Mouse (Mus musculus) thymus, adult 18-20 months (tissue): Measurements from ENCODE around the gene Slc4a10.
"Not testable (repeated sequence)": the region's sequence is repeated elsewhere in the genome, so short reads cannot be mapped to it uniquely, and the experiment has no call there.

Source experiments
- DNase-seq, 2 experiments: peaks; one replicate each; pipeline ENCODE4 v3.0.0; 2022; ENCODE audit warnings: mixed read lengths in 2 of 2

The Slc4a10 gene

DNA sequence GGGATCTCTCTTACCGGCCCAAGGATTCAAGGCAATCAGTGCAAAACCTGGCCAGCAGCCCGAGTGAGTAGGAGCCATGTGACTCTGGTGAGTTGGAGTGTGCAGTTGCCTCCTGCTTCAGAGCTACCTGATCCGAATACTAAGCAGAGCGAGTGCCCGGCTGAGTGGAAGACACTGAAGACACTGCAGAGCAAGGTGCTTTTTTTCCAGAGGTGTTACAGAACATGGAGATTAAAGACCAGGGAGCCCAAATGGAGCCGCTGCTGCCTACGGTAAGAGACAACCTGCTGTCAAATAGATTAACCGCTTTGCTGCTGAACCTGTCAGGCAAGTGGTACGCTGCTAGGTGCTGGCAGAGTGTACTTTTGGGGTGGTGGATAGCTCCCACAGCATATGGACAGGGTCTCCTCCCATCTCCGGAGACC, at the start of gene Slc4a10:
TSS of gene Slc4a10 (plus strand) at position 42 of the 425 bp plus-strand sequence.
- DNase-seq, result no peak

DNA sequence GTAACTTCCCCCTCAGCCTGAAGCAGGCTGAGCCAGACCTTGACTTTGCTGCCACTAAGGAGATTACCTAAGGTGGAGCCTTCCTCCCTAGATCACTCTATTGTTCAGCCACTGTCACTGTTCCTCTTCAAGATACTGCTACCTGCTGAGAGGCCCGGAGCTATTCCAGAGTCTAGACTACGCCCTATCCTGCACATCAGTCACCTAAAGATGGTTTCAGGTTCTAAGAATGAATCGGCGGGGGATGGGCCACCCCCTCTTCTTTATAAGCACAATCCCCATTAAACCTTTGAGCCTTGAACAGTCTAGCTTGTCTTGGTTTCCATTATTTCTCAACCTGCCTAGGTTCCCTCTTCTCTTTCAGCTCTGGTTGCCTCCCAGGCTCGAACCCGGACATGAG, 45.0 kb upstream of the Slc4a10 start:
- DNase-seq, result not testable (repeated sequence)

DNA sequence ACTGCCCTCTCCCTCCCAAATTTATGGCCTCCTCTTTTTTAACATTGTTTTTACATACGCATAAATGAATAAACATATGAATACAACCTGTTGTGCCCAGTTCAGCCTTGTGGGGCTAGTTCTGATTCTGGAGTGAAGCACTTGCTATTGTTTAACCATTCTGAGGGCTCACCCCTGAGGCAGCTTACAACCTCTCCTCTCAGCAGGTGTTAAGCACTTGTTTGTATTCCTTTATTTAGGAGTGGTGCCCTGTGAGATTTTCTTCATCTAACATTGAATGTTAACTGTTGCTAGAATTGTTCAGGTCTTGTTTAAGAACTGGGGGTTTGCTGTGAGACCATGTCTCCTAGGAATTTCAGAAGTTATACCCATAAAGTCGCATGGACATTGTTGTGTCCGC, 28.1 kb upstream of the Slc4a10 start:
- no peak for DNase-seq

DNA sequence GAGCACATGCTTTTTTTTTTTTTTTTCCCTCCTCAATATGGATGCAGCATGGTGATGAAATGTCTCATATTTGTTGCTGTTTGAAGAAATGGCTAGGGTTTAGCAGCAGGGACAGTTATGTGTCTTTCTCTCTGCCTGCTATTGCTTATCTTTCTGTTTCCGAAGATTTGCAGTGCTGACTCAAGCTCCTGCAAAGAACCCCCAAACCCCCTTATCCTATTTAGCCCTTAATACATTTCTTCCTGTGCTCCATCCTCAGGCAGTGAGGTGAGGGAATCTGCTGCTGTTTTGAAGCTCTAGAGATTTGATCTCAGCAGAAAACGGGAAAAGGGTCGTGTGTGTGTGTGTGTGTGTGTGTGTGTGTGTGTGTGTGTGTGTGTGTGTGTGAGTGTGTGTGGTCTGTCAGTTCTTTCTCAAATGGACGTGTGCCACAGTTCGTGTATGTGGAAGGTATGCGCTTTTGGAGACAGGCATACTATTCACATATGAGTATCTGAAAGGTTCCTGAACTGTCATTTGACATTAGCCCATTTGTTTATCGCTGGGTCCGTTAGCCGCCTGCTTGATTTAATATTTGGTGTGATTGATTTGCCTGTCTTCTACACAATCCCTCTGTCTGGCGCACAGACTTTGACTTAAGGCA, 720 bp downstream of the Slc4a10 start:
- no peak for DNase-seq

DNA sequence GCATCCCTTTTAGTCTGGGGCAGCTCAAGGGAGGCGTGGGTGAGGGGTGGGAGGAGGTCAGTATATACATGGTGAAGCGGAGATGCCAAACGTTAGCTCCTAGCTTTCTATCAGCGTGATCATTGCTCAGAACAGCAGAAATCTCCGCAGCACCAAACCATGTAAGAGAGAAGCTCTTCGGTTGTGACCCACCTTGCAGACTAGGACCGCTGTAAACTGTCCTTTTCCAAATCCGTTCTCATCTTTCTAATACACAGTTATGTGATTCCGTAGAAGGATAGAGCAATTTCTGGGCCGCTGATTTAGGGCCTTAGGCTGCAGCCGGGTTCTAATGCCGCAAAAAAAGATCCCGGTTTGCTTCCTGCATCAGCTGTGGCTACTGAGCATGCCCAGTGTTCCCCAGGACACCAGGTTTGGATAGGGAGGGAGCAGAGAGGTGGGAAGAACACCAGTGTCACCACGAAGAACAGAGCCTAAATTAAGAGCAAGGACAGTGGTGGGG, 1.3 kb downstream of the Slc4a10 start:
- no peak for DNase-seq

DNA sequence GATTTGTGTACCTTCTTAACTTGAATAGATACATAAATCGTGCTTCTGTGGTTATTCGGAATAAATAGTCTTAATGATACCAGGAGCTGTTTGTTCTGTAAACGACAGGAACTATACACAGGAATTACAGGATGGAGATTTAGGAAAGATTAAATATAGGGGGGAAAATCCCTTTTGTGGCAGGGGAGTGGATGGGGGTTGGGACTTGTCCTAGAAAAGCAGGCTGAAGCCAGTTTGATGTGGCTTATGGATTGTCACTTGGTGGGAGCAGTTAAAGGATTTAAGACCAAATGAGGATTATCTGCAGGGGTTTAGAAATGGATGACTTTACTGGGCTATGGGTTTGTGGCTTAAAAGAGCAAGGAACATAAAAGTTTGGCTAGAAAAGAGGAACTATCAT, 1.9 kb downstream of the Slc4a10 start:
- DNase-seq, result no peak

DNA sequence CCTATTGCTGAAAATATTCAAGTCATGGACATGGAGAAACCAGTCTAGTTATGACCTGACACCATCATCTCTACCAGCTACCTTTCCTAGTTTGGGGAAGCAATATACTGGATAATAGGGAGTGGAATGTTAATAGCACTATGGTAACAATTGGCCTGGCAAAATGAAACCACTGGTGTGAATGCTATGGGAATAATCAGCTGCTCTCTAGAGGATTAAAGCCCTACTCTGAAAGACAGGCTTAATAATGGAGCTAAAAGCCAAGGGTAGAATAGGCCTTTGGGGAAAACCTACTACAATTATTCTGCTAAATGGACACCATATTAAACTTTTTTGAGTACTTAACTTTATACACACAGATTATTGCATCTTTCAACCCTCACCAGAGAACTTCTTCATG, 30.2 kb downstream of the Slc4a10 start:
- DNase-seq, result no peak

DNA sequence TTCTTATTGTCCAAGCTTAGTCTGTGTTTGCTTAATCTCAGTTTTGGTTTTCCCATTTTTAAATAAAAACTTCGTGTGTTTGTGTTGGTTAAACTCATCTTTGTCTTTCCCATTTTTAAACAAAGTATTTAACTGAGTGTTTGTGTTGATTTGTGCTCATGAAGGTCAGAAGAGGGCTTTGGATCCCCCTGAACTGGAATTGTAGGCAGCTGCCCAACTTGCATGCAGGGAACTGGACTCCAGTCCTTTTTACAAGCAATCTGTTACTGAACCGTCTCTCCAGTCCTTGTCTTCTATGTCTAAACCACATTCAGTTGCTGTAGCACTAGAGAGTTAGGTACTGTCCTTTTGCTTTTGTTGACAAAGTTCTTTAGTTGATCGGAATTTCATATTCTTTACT, 41.3 kb downstream of the Slc4a10 start:
- DNase-seq, result no peak

DNA sequence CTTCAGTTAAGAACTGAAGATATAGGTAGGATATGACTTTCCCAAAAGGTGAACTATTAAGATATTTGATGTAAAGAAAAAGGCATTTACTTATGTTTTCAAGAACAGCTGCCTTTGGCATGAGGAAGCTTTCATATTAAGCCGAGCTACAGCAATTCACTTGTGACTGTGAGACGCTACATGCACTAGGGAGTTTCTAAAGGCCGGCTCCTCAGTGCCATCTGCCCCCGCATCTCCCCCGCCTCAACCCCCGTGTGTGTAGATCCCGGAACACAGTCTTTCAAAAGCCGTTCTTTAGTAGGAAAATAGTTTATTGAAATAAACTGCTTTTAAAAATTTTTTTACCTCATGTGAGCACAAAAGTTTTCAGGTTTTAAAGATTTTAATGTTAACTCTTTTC, 42.5 kb downstream of the Slc4a10 start:
- DNase-seq, result no peak

DNA sequence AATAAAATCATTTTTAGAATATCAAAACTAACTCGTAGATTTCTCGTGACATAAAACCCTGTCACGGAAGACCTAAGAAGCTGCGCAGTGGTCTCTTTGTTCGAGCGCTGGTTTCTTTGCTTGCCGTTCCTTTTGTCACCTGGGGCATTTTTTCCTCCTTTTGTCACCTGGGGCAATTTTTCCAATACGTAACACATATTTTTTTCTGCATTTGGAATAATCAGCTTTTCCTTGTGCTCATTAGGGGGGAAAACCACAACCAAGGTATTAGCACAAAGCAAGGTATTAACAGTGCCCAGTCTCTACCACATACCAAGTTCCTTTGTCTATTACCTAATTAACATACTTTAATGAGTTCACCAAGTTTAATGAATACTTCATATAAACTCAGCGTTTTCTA, 42.9 kb downstream of the Slc4a10 start:
- no peak for DNase-seq

DNA sequence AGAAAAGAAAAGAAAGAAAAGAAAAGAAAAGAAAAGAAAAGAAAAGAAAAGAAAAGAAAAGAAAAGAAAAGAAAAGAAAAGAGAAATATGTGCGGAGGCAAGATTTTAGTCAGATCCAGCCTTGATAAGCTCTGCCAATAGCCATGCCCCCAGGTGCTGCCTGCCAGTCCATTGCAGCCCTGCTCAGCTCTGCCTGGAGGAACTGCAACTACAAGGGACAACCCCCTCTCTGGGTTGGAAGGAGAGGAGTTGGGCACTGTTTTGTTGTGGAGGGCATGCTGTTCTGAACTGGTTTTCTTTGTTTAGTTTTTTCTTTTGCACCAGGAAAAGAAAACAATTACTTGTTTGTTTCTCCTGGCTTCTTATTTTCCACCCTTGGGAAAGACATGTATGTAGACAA, 54.3 kb downstream of the Slc4a10 start:
- DNase-seq, result no peak

DNA sequence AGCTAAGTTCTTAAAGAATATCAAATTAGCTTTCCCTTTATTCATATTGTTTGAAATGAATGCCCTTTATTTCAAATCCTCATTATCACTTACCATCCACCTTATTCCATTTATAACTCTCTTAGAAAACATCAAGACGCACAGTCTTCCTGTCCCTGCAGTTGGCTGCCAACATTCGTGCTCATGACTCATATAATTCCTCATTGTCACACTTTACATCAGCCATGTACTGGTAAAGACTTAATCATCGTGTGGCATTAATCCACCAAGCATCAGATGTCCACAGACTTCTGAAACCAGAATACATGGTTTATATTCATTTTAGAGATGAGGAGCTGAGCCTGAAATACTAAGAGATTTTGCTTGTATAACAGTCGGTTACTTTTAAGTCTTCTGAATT, 69.1 kb downstream of the Slc4a10 start:
- no peak for DNase-seq

DNA sequence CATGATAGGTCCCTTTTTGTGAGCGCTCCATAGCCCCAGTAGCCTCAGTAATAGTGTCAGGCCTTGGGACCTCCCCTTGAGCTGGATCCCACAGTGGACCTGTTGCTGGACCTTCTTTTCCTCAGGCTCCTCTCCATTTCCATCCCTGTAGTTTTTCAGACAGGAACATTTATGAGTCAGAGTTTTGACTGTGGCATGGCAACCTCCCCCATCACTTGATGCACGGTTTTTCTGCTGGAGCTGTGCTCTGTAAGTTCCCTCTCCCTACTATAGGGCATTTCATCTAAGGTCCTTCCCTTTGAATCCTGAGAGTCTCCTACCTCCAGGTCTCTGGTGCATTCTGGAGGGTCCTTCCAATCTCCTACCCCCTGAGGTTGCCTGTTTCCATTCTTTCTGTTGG, 83.7 kb downstream of the Slc4a10 start:
- no peak for DNase-seq

DNA sequence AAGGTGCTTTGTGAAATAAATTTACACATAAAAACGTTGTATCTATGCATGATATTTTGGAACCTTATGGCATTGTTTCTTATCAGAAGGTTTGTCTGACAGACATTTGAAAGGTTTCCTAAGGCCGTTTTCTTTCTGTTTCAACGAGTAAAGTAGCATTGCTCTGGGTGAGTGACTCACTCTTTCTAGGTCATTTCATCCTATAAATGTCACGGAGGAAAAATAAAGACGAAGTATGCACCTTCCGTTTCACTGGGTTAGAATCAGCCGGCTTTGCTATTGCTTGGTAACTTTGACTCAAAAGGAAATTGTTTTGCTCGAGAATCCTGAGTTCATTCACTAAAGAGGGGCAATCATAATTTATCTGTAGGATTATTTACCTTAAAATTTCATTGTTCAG, 88.6 kb downstream of the Slc4a10 start:
- DNase-seq, result no peak

DNA sequence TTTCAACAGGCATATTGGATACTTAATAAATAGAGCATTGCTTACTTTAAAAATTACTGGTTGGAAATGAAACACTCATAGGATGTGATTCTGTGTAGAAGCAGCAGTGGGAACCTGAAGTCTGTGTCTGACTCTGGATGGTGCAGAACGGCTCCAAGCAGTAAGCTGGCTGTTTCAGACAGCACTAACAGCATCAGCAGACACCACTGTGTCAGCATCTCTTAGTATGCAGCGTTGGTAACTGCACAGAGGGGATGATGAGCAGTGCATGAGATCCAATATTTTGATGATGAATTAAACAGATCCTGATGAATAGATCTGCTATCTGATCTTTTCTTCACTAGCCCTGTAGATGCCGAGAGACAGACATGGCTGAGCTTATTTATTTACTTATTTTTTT, 101.4 kb downstream of the Slc4a10 start:
- DNase-seq, result no peak

DNA sequence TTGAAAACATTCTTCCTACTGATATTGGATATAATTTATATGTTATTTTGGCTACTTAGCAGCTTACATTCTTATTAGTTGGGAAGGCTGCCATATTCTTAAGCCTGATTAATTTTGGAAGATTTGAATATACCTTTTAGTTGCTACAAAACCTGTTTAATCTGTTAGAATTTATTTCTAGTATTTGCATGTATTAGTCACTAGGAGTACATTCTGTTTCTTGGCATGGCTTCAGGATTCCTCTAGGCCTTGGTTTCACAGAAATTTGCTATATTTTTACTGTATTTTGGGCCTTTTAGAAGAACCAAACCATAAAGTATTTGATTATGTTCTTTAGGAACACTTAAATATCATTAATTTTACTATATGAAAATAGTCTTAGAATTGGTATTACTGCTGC, 103.2 kb downstream of the Slc4a10 start:
- no peak for DNase-seq

DNA sequence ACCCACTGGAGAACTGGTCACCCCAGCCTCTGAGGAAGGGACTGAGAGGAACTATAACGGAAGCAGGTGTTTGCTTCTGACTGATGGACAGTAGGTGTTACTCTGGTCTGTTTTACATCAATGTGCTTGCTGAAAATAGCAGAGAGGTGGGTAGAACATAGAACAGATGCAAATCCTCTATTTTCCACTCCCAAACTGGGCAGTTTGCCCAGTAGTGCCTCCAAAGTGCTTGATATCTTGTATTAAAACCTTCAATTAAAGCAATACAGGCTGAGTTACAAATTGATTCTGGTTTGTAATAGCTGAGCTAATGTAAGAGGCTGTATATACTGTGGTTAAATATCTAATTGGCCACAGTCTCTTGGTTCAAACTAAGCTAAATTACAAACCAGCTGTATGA, 104.6 kb downstream of the Slc4a10 start:
- DNase-seq, result no peak

DNA sequence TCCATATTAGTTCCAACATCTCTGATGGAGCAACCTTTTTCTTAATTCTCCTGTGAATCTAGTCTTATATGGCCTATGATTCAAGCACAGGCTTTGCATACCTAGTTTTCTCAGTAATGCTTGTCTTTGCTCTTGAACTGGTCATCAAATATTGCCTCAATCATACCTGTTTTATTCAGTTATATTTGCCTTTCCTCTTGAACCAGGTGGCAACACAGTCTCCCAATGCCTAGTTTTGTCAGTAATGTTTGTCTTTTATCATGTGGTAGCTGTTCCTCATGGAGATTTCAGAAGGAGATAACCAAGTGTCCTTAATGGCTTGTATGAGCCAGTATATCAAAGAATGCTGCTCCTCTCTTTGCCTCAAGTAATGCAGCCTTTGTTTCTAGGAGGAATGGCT, 163.8 kb downstream of the Slc4a10 start:
- DNase-seq, result no peak

DNA sequence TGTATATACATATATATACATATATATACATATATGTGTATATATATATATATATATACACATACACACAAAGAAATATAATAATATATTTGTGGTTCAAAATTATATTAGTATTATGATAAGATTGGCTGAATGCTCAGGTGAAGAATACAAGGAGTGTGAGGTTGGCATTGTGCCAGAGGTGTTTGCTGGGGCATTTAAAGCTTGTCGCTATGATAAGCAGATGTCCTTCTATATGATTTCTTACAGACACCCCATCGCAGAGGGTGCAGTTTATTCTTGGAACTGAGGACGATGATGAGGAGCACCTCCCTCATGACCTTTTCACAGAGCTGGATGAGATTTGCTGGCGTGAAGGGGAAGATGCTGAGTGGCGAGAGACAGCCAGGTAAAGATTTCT, 164.8 kb downstream of the Slc4a10 start:
- no peak for DNase-seq

DNA sequence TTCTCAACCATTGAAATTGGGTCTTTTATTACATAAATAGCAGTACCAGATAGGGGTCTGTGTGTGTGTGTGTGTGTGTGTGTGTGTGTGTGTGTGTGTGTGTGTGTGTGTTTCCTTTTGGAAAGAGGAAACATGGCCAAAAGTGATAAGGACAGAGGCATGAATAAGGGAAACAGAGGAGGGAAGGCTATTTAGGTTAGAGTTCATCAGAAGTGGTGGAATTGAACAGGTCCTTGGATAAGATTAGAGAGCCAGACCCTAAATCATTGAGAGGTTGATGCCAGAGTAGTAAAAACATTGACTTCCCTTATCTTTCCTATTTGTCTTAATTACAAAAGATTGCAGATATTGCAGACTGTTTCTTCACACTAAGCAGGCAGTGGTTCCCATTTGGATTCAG, 181.3 kb downstream of the Slc4a10 start:
- no peak for DNase-seq

DNA sequence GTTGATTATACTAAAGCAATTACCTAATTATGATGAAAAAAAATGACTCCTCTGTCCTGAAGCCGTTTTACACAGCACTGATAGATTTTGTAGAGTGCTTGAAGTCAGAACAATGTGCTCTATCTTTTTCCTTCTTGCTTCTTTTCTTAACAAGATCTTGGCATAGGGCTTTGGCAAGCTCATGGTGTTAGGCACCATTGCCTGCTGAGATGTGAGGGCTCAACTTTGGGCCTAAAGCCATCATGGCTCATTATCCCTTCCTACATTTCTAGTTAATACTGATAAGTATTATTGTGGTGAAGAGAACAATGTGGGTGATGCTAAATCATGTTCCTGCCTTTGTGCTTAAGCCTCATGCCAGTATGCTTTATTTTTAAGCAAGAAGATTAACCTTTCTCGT, 185.0 kb downstream of the Slc4a10 start:
- no peak for DNase-seq

DNA sequence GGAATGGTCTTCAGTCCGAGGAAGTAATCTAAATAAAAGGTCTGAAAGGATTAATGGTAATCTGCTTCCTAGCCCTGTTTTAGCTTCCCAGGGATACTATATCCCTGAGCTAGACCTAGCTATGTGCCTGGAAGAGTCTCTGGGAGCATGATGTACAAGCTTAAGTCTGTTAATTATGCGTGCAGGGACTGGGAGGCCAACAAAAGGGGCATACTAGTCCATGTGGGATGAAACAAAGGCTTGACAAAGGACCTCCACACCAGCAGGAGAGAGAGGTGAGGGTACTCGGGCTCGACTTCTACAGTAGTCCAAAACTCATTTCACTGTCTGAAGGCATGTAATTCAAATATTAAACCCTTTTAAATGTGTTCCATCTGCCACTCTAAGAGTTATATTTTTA, 197.9 kb downstream of the Slc4a10 start:
- DNase-seq, result no peak

DNA sequence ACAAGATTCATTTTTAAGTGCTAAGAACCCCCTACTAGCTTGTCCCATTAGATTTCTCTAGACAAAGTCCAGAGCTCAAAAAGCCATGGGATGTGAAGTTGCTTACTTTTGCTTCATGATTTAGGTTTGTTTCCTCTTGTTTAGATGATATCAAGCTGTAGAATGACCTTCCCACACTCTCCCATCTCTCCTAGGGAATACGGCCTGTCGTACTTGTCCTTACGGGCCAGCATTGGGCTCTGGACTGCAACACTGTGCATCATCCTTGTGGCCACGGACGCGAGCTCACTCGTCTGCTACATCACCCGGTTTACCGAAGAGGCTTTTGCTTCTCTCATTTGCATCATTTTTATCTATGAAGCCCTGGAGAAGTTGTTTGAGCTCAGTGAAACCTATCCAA, 222.2 kb downstream of the Slc4a10 start:
- no peak for DNase-seq

DNA sequence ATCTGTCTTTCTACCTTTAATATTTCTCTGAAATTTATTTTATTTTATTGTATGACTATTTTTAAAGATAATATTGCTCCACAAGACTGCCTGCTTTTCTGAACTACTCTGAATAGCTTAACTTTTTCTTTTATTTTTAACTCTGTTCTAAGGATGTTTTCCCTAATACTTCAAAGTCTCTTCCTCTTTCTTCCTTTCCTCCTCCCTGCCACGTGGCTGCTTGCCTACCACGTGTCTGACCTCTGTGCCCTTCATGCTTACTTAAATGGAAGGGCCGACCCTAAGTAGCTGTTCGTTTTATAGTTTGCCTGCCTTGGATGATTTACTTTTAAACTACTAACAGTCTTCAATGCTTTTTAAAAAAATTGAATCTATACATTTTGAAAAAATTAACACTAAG, 225.6 kb downstream of the Slc4a10 start:
- DNase-seq, result no peak

DNA sequence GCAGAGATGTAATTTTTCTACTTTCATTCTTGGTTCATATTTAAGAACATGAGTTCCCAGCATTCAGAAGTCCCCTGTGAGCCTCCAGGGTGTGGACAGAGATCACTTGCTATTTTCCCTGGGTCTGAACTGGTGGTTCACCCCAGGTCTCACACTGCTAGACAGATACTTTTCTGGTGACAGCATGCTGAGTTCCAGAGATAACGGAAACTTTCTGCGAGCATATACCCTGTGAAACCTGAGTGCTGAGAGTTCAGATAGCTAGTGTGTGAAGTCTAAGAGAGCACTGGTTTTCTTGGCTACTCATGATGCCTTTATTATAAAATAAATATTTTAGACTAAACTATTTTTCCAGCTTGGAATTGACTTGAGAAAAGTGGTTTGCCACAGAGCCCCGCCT, 232.5 kb downstream of the Slc4a10 start:
- DNase-seq, result no peak

DNA sequence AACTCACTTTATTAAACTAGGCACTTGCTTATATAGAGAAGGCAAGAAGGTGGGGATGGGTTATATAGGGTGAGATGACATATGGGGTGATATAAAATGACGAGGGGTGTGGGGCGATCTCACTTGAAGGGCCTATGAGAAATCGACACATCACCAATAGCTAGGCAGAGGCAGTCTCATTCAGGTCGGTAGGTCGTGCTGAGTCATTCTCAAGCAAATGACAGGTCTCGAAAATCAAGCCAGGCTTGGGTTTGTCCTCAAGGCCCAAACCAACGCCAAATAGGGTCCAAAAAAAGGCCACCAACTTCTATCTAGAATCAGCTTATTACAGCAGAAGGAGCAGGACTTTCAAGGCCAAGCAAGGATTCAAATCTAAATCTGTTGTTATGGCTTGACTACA, 233.5 kb downstream of the Slc4a10 start:
- no peak for DNase-seq
